Mouse (Mus musculus): ENCODE measurements at regions not wholly inside any gene's neighbourhood (a gene's known extent, or its start where the extent isn't known, plus 50 kb on each side); places are given as distances from the start of the nearest gene placed in this dataset.

DNA sequence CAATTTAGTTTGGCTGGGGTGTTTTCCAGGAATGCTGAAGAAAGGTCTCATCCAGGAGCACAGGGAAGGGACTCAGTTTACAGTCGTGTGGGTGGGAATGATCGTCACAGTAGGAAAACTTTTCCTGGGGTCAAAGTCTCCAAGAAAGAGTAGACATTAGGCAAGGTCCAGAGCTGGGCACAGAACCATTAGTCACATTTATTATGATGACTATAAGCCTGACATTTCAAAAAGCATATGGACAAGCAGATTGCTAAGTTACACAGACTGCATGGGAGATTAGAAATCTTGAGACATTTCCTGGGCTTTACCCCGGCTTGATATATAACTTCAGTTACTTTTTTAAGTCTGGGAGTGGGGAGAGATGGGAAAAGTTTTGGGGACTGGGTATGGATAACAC is 139.6 kb upstream of the Map3k1 start:
- Histone ChIP-seq H3K4me1 (ENCODE audit: control insufficient read depth, insufficient read depth, low read length) (peaks cover 2% of the 10 kb centered on the region), H3K9me3 (replicated peaks; ENCODE audit: control insufficient read depth, insufficient read depth, low read length, poor library complexity, severe bottlenecking) (no peaks in the 10 kb centered on the region), H3K4me3 (ENCODE audit: low read depth, low read length) (no peak overlapping the region), H3K9ac (ENCODE audit: low read depth, poor library complexity, severe bottlenecking) (no peak overlapping the region), H3K36me3 (ENCODE audit: control insufficient read depth, insufficient read depth, low read length, poor library complexity, severe bottlenecking) (no peaks in the 10 kb centered on the region), H3K27me3 (ENCODE audit: control insufficient read depth, insufficient read depth, low read length, poor library complexity, severe bottlenecking) (no peaks in the 10 kb centered on the region), H3K27ac (ENCODE audit: insufficient read depth, low read length) (no peak overlapping the region)
- TF ChIP-seq CTCF (IDR thresholded peaks at IDR 0.05; ENCODE audit: low read depth, low read length): no peak
- no peak for TF ChIP-seq POLR2A (IDR thresholded peaks at IDR 0.05; ENCODE audit: insufficient read depth, low read length)
- TF ChIP-seq EP300 (IDR thresholded peaks at IDR 0.05; ENCODE audit: insufficient read depth, low read depth, low read length): no peak

DNA sequence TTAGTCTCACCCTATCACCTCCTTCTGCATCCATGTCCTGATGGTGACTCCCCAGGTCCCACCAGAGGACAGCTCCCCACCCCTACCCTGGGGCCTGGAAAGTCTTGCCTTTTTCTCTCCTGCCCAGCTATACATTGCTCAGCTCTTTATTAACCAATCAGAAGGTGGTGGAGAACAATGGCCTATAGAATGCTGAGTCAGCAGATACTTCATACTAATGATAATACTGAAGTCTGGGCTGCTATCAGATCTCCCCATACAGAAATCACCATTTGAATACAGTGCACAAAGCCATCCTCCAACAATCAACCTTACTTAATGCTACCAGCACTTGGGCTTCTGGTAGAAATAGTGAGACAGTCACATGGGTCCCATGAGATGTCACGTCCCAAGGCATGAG is 141.2 kb upstream of the Map3k1 start:
- no peaks in the 10 kb centered on the region for H3K36me3 ChIP-seq (ENCODE audit: control insufficient read depth, insufficient read depth, low read length, poor library complexity, severe bottlenecking)
- no peaks in the 10 kb centered on the region for H3K9me3 ChIP-seq (replicated peaks; ENCODE audit: control insufficient read depth, insufficient read depth, low read length, poor library complexity, severe bottlenecking)
- no peak overlapping the region for H3K4me3 ChIP-seq (ENCODE audit: low read depth, low read length)
- TF ChIP-seq POLR2A (IDR thresholded peaks at IDR 0.05; ENCODE audit: insufficient read depth, low read length): no peak
- TF ChIP-seq EP300 (IDR thresholded peaks at IDR 0.05; ENCODE audit: insufficient read depth, low read depth, low read length): no peak
- TF ChIP-seq CTCF (IDR thresholded peaks at IDR 0.05; ENCODE audit: low read depth, low read length): no peak
- no peak overlapping the region for H3K27ac ChIP-seq (ENCODE audit: insufficient read depth, low read length)
- H3K27me3 ChIP-seq (ENCODE audit: control insufficient read depth, insufficient read depth, low read length, poor library complexity, severe bottlenecking): no peaks in the 10 kb centered on the region
- no peak overlapping the region for H3K9ac ChIP-seq (ENCODE audit: low read depth, poor library complexity, severe bottlenecking)
- no peaks in the 10 kb centered on the region for H3K4me1 ChIP-seq (ENCODE audit: control insufficient read depth, insufficient read depth, low read length)

DNA sequence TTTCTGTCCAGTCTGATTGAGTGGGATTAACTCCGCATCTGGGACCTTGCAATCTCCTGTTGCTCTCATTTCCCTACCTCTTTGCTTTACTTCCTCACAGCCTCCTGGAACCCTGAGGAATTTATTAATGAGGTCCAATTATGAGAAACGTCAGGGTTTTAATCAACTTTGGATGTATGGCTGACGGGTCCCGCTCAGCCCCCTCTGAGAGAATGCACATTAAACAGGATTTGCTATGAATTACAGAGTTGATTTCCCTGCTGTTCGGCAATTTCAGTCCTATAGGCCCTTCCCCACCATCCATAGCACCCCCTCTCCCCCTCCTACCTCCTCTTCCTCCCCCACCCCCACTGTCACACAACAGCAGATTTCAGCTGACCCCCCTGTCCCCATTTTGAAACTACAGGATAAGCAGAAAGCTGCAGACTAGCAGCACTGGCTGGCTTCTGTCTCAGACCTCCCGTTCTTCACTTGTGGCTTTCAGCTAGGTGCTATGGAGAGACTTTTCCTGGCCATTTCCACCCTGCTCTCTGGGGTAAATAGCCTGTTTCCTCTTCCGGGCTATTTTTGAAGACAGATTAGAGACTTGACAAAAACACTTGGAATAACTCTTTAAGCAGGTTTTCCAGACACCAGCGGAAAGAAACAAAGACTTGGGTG is 145.2 kb upstream of the Map3k1 start:
- H3K9ac ChIP-seq (ENCODE audit: low read depth, poor library complexity, severe bottlenecking): no peak overlapping the region

DNA sequence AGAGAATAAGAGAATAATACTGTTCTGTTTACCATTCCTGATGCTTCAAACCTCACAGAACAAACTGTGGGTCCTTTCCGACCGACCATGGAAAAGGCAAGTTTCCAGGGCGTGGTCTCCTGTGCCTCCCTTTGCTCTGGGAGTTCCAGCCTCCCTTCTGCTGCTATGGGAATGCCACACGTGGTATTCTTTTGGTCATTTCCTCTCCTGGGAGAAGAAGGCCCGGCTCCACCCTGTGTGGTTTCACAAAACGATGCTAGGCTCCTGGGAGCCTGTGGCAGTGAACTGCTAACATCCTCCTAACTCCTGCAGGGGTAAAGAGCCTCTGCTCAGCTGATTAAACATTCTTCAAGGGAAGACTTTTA is 145.7 kb upstream of the Map3k1 start:
- Histone ChIP-seq H3K36me3 (ENCODE audit: control insufficient read depth, insufficient read depth, low read length, poor library complexity, severe bottlenecking) (no peaks in the 10 kb centered on the region), H3K27ac (ENCODE audit: insufficient read depth, low read length) (no peak overlapping the region), H3K4me3 (ENCODE audit: low read depth, low read length) (no peak overlapping the region), H3K4me1 (ENCODE audit: control insufficient read depth, insufficient read depth, low read length) (no peaks in the 10 kb centered on the region), H3K9me3 (replicated peaks; ENCODE audit: control insufficient read depth, insufficient read depth, low read length, poor library complexity, severe bottlenecking) (no peaks in the 10 kb centered on the region), H3K9ac (ENCODE audit: low read depth, poor library complexity, severe bottlenecking) (no peak overlapping the region), H3K27me3 (ENCODE audit: control insufficient read depth, insufficient read depth, low read length, poor library complexity, severe bottlenecking) (no peaks in the 10 kb centered on the region)
- TF ChIP-seq EP300 (IDR thresholded peaks at IDR 0.05; ENCODE audit: insufficient read depth, low read depth, low read length): no peak

More for the DNA sequence above, 145.2 kb upstream of the Map3k1 start:
- H3K36me3 ChIP-seq (ENCODE audit: control insufficient read depth, insufficient read depth, low read length, poor library complexity, severe bottlenecking): no peaks in the 10 kb centered on the region
- no peak overlapping the region for H3K4me3 ChIP-seq (ENCODE audit: low read depth, low read length)
- no peaks in the 10 kb centered on the region for H3K4me1 ChIP-seq (ENCODE audit: control insufficient read depth, insufficient read depth, low read length)
- H3K9me3 ChIP-seq (replicated peaks; ENCODE audit: control insufficient read depth, insufficient read depth, low read length, poor library complexity, severe bottlenecking): no peaks in the 10 kb centered on the region
- no peak overlapping the region for H3K27ac ChIP-seq (ENCODE audit: insufficient read depth, low read length)
- H3K27me3 ChIP-seq (ENCODE audit: control insufficient read depth, insufficient read depth, low read length, poor library complexity, severe bottlenecking): no peaks in the 10 kb centered on the region
- no peak for TF ChIP-seq POLR2A (IDR thresholded peaks at IDR 0.05; ENCODE audit: insufficient read depth, low read length)

DNA sequence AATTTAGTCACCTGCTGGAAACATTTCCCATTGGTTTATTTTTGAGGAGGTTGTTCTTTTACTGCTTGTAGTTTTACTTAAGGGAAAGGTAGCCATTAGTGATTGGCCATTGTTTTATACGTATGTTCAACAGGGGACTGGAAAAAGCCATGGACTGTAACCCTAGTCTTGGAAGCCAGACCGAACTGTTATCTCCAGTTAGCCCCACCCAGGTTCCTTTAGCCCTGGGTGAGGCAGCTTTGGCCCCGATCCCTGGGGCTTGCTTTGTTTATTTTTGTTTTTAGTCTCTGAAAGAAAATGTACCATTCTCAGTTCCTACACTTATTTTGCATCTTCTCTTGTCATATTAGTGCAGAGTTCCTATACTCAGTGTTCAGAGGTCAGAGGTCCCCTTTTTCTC is 148.3 kb upstream of the Map3k1 start:
- no peaks in the 10 kb centered on the region for H3K4me1 ChIP-seq (ENCODE audit: control insufficient read depth, insufficient read depth, low read length)
- H3K27ac ChIP-seq (ENCODE audit: insufficient read depth, low read length): no peak overlapping the region
- no peak for TF ChIP-seq EP300 (IDR thresholded peaks at IDR 0.05; ENCODE audit: insufficient read depth, low read depth, low read length)
- TF ChIP-seq POLR2A (IDR thresholded peaks at IDR 0.05; ENCODE audit: insufficient read depth, low read length): no peak
- TF ChIP-seq CTCF (IDR thresholded peaks at IDR 0.05; ENCODE audit: low read depth, low read length): no peak
- H3K27me3 ChIP-seq (ENCODE audit: control insufficient read depth, insufficient read depth, low read length, poor library complexity, severe bottlenecking): no peaks in the 10 kb centered on the region
- H3K9ac ChIP-seq (ENCODE audit: low read depth, poor library complexity, severe bottlenecking): no peak overlapping the region
- H3K9me3 ChIP-seq (replicated peaks; ENCODE audit: control insufficient read depth, insufficient read depth, low read length, poor library complexity, severe bottlenecking): no peaks in the 10 kb centered on the region
- no peaks in the 10 kb centered on the region for H3K36me3 ChIP-seq (ENCODE audit: control insufficient read depth, insufficient read depth, low read length, poor library complexity, severe bottlenecking)
- H3K4me3 ChIP-seq (ENCODE audit: low read depth, low read length): no peak overlapping the region

DNA sequence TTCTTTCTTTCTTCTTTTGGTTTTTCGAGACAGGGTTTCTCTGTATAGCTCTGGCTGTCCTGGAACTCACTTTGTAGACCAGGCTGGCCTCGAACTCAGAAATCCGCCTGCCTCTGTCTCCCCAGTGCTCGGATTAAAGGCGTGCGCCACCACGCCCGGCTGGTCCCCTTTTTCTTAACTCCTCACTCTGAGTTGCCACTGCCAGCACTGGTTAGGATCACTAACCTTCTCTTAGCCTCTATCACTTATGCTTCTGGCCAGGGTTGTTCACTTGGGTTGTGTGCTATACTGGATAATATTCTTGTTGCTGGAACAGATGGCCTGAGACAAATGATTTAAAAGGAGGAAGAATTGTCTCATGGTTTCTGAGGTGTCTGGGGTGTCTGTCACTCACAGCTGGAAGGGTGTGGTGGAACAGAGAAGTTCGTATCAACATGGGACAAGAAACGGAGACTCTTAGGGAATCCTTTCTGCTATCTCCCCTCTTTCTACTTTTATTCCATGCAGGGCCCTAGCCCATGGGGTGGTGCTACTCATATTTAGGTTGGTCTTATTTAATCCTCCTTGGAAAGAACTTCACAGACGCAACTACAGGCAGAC is 149.0 kb upstream of the Map3k1 start:
- no peaks in the 10 kb centered on the region for H3K27me3 ChIP-seq (ENCODE audit: control insufficient read depth, insufficient read depth, low read length, poor library complexity, severe bottlenecking)
- TF ChIP-seq POLR2A (IDR thresholded peaks at IDR 0.05; ENCODE audit: insufficient read depth, low read length): no peak
- no peak for TF ChIP-seq EP300 (IDR thresholded peaks at IDR 0.05; ENCODE audit: insufficient read depth, low read depth, low read length)
- TF ChIP-seq CTCF (IDR thresholded peaks at IDR 0.05; ENCODE audit: low read depth, low read length): no peak
- no peaks in the 10 kb centered on the region for H3K4me1 ChIP-seq (ENCODE audit: control insufficient read depth, insufficient read depth, low read length)
- H3K4me3 ChIP-seq (ENCODE audit: low read depth, low read length): no peak overlapping the region
- no peaks in the 10 kb centered on the region for H3K36me3 ChIP-seq (ENCODE audit: control insufficient read depth, insufficient read depth, low read length, poor library complexity, severe bottlenecking)
- no peaks in the 10 kb centered on the region for H3K9me3 ChIP-seq (replicated peaks; ENCODE audit: control insufficient read depth, insufficient read depth, low read length, poor library complexity, severe bottlenecking)
- no peak overlapping the region for H3K27ac ChIP-seq (ENCODE audit: insufficient read depth, low read length)
- H3K9ac ChIP-seq (ENCODE audit: low read depth, poor library complexity, severe bottlenecking): no peak overlapping the region

Measured in ES-Bruce4 (cell line).